Mouse (Mus musculus) lung, postnatal 0 days (tissue): ENCODE data around the gene E030018B13Rik. TPM values are rescaled to one million over a fixed set of nuclear protein-coding genes. Genes with fewer than 3 reads are reported as not detected.

Experiments
- ATAC-seq: fragments of 200-750 bp; cut with Nextera tagmentation; 2 replicates; pipeline ENCODE4 v1.8.0; 2017; ENCODE audit warnings: moderate library complexity
- DNase-seq: peaks from one replicate; pipeline ENCODE4 v3.0.0-alpha.2; 2016; ENCODE audit warnings: low spot score
- H3K27ac ChIP-seq: fragments of 300-500 bp; sonication (generic); 2 replicates; pipeline ENCODE4 v1.5.1; 2014; ENCODE audit warnings: antibody characterized with exemption, mild to moderate bottlenecking, low read length, mixed read lengths
- H3K27me3 ChIP-seq: fragments of 300-500 bp; sonication (generic); replicated peaks from 2 replicates; pipeline ENCODE4 v1.6.1; 2014; ENCODE audit warnings: low read length, mixed read lengths; ENCODE audit not compliant: insufficient read depth
- H3K36me3 ChIP-seq: fragments of 300-500 bp; sonication (generic); 2 replicates; pipeline ENCODE4 v1.6.1; 2014; ENCODE audit warnings: low read length, mixed read lengths; ENCODE audit not compliant: insufficient read depth
- H3K4me1 ChIP-seq: fragments of 300-500 bp; sonication (generic); 2 replicates; pipeline ENCODE4 v1.6.1; 2014; ENCODE audit warnings: antibody characterized with exemption, low read depth, low read length, mixed read lengths; ENCODE audit not compliant: insufficient read depth
- H3K4me2 ChIP-seq: fragments of 300-500 bp; sonication (generic); replicated peaks from 2 replicates; pipeline ENCODE4 v1.6.1; 2014; ENCODE audit warnings: low read depth, mild to moderate bottlenecking, low read length, moderate library complexity, mixed read lengths
- H3K4me3 ChIP-seq: fragments of 300-500 bp; sonication (generic); 2 replicates; pipeline ENCODE4 v1.5.1; 2014; ENCODE audit warnings: low read depth, low read length
- H3K9ac ChIP-seq: fragments of 300-500 bp; sonication (generic); replicated peaks from 2 replicates; pipeline ENCODE4 v1.6.1; 2014; ENCODE audit warnings: low read depth, mild to moderate bottlenecking
- H3K9me3 ChIP-seq: fragments of 300-500 bp; sonication (generic); 2 replicates; pipeline ENCODE4 v1.6.1; 2016; ENCODE audit warnings: low read length, mixed read lengths
- CTCF ChIP-seq: IDR thresholded peaks from 2 replicates; pipeline ENCODE4 v1.5.1; 2016; ENCODE audit warnings: antibody characterized with exemption, mild to moderate bottlenecking
- EP300 ChIP-seq: IDR thresholded peaks from 2 replicates; pipeline ENCODE4 v1.6.1; 2016; ENCODE audit warnings: antibody characterized with exemption, mild to moderate bottlenecking, control low read depth
- WGBS: fragments of 180-500 bp; shearing (Covaris S2); extraction: QIAGEN DNeasy Blood & Tissue Kit; methylation state at CpG from one replicate; pipeline ENCODE4 v1.1.7; 2014; 5-methylcytosine and 5-hydroxymethylcytosine counted together
- polyA plus RNA-seq: library from polyadenylated mRNA; unstranded; fragments of >200 nt; fragmentation: Nextera tagmentation; extraction: Ambion mirVana; gene quantifications from 2 replicates; pipeline ENCODE4 v1.2.1, GENCODE M21; 2015

Gene E030018B13Rik
- polyA plus RNA-seq, 1 experiment from 2014 or later: 0.27 TPM

DNA sequence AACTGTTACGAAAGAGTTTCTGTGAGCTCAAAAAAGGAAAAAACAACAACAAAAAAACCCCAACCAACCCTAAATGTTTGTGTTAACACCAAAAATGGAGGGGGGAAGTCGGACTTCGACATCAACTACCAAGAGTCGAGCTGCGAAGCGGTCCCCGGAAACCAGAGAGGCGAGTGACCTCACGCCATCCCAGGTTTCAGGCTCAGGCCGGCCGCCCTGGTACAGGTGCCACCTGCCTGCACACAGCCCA lies 20.3 kb downstream of the E030018B13Rik start:
- H3K9me3 ChIP-seq: no peaks in the 10 kb centered on the region
- no peak for ATAC-seq
- WGBS: 0% methylated on average over 11 of the region's 11 CpGs

DNA sequence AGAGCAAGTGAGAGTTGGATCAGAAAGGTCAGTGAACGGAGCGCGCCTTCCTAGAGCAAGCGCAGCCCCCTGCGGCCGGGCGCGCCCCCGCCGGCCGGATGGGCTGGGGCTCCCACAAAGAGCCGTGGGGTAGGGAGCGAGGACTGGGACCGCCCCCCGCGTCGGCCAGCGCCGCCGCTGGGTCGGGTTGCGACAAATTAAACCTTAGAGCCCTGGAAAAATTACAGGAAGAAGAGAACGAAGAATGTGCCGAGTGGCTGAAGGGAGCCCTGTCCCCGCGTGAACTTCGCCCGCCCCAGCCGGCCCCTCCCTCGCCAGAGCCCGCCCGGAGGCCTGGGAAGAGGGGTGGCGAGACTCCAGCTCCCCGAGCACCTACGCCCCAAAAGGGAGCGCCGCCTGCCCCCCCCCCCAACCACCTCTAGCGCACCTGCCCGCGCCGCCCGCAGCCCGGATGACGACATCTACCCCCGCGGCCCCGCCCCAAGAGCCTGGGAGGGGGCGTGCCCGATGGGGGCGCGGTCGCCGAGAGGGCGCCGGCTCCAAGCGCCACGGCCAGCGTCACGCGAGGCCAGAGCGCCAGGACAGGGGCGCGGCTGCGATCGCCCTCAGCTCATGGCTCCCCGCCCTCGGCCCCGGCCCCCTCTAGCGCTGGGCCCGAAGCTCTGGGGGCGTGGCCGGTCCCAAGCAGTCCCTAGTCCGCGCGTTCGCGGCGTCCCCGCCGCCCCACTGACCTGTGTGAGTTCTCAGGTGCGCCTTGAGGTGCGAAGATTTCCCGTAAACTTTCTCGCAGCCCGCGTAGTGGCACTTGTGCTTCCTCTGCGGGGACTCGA lies 20.8 kb downstream of the E030018B13Rik start:
- Histone ChIP-seq H3K27ac (peak overlapping the region; percentile 100), H3K9me3 (no peaks in the 10 kb centered on the region), H3K4me2 (peak overlapping the region; percentile 90), H3K27me3 (no peaks in the 10 kb centered on the region), H3K9ac (peak overlapping the region; percentile 100), H3K36me3 (no peaks in the 10 kb centered on the region), H3K4me1 (peaks cover 9% of the 10 kb centered on the region; the same call in 1 of the 2 replicates), H3K4me3 (peak overlapping the region; percentile 99)
- TF ChIP-seq EP300: no peak
- peak; percentile 49 for TF ChIP-seq CTCF
- WGBS: 1% methylated on average over 59 of the region's 88 CpGs
- peak; percentile 67 for ATAC-seq
- DNase-seq: peak; percentile 98

More for the DNA sequence above, 20.3 kb downstream of the E030018B13Rik start:
- TF ChIP-seq CTCF (no peak), EP300 (no peak)
- Histone ChIP-seq H3K4me1 (peaks cover 9% of the 10 kb centered on the region; the same call in 1 of the 2 replicates), H3K9ac (peak overlapping the region; percentile 100), H3K36me3 (no peaks in the 10 kb centered on the region), H3K27me3 (no peaks in the 10 kb centered on the region), H3K27ac (peak overlapping the region; percentile 100), H3K4me2 (peak overlapping the region; percentile 90), H3K4me3 (peak overlapping the region; percentile 99)
- DNase-seq: no peak

- Histone ChIP-seq H3K4me2 (peak overlapping the region; percentile 90), H3K27me3 (no peaks in the 10 kb centered on the region), H3K27ac (peak overlapping the region; percentile 100), H3K4me3 (peak overlapping the region; percentile 99), H3K9ac (peak overlapping the region; percentile 100), H3K9me3 (no peaks in the 10 kb centered on the region), H3K36me3 (no peaks in the 10 kb centered on the region), H3K4me1 (peaks cover 9% of the 10 kb centered on the region; the same call in 1 of the 2 replicates)
- DNase-seq: peak; percentile 86
- peak; percentile 40 for ATAC-seq
- WGBS: under 1% methylated on average over 69 of the region's 121 CpGs
- no peak for TF ChIP-seq EP300
- TF ChIP-seq CTCF: no peak
Measured at GRCm38 (mm10) chr7:63938066-63938913, 21.6 kb downstream of the E030018B13Rik start.

DNA sequence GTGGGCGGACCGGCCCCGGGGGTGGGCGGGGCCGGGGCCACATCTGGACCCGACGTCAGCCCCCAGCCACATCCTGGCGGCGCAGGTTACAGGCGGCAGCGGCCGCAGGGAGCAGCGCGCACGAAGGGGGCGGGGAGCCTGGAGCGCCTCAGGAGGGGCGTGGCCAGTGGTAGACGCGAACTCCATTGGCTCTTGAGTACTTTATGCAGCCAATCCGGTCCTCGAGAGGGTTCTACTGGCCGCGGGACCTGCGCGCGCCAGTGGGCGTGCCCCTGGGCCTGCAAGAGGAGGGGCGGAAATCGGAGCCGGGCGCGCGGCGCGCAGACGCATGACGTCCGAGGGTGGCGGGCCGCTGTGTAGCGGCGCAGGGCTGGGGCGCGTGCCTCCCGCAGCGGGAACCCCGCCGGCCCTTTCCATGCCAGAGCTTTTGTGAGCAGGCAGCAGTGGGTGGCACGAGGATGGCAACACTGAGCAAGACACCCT lies 22.3 kb downstream of the E030018B13Rik start, which contains the start of gene Klf13:
Klf13 (minus strand) TSS at position 2 of the 483 bp plus-strand sequence.
- DNase-seq (peak; percentile 100), ATAC-seq (peak; percentile 80)
- TF ChIP-seq EP300: no peak
- TF ChIP-seq CTCF: no peak
- Histone ChIP-seq H3K9ac (peak within 1 kb of the TSS; percentile 100), H3K4me2 (peak within 1 kb of the TSS; percentile 90), H3K36me3 (no peaks in the 10 kb centered on the region), H3K27ac (peak within 1 kb of the TSS; percentile 100), H3K27me3 (no peaks in the 10 kb centered on the region), H3K4me1 (peaks cover 9% of the 10 kb centered on the region; the same call in 1 of the 2 replicates), H3K4me3 (peak within 1 kb of the TSS; percentile 99), H3K9me3 (no peaks in the 10 kb centered on the region)
- WGBS: under 1% methylated on average over 39 of the region's 50 CpGs

- peak overlapping the region; percentile 75 for H3K9ac ChIP-seq
- H3K27me3 ChIP-seq: no peaks in the 10 kb centered on the region
- peak overlapping the region; percentile 90 for H3K4me2 ChIP-seq
- WGBS: 4% methylated on average over 33 of the region's 39 CpGs
- no peaks in the 10 kb centered on the region for H3K9me3 ChIP-seq
- H3K4me3 ChIP-seq: peak overlapping the region; percentile 99
- peak overlapping the region; percentile 99 for H3K27ac ChIP-seq
- no peaks in the 10 kb centered on the region for H3K36me3 ChIP-seq
- DNase-seq (peak; percentile 87), ATAC-seq (peak; percentile 21)
- TF ChIP-seq EP300: peak; percentile 86
- peak; percentile 57 for TF ChIP-seq CTCF
- peaks cover 7% of the 10 kb centered on the region; the same call in 1 of the 2 replicates for H3K4me1 ChIP-seq
Measured at GRCm38 (mm10) chr7:63939397-63939951, 22.8 kb downstream of the E030018B13Rik start.
